Mouse (Mus musculus): ENCODE results near the gene Trappc4. TPM values are rescaled to one million over a fixed set of nuclear protein-coding genes. Genes with fewer than 3 reads are reported as not detected.
"Not testable (repeated sequence)": the region's sequence is repeated elsewhere in the genome, so short reads cannot be mapped to it uniquely, and the experiment has no call there.

The Trappc4 gene
- total RNA-seq, 2 experiments from 2014 or later: 68.5 to 74.8 TPM

DNA sequence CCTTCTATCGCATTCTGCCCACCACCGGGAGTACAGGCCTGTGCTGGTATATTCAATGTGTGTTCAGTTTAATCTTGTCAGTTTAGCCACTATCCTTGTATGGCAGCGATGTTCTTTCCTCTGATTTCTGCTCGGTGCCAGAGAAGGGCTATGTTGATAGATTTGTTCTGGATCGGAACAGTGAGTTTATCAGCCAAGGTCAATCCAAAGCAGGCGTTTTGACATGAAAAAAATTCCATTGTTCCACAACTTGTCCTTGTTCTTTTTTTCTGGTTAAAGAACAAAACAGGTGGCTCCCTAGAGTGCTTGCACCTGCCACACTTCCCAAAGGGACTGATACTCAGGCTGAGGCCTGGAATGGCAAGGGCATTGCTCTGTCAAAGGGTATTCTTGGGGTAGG is 31.3 kb downstream of the Trappc4 start:
- no peak for DNase-seq (ENCODE audit: low spot score in 2 of 2)
- intact Hi-C loops (cut with DNase I): no loop called here

DNA sequence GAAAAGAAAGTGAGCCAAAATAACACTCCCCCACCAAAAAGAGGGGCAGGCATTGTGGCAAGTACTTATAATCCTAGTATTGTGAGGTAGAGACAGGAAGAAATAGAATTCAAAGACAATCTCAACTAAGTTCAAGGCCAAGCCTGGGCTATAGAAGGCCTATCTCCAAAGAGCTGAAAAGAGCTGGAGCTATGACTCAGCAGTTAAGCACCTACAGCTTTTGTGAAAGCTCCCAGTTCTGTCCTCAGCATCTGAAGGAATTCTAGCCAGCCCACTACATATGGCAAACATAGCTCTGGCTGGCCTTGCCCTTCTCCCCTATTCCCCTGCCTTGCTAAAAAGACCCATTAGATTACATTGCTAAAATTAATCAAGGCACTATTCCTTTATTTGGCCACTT is 34.0 kb downstream of the Trappc4 start:
- intact Hi-C loops (cut with DNase I): no loop called here
- no peak for DNase-seq (ENCODE audit: low spot score in 2 of 2)

DNA sequence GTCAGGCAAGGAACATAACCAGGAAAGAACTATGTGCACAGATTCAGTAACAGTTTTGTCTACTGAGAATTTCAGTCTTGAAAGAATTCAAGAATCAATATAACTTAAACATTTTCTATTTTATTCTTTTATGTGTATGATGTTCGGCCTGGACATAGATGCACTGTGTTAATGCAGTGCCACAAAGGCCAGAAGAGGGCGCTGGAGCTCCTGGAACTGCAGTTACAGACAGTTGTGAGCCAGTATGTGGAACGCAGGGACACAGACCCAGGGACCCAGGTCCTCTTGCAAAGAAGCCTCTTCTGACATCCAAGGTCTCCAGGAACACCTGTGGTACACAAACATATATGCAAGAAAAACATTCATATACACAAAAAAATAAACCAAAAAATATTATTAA is 42.9 kb downstream of the Trappc4 start:
- DNase-seq (ENCODE audit: low spot score in 2 of 2): no peak
- intact Hi-C loops (cut with DNase I): no loop called here

DNA sequence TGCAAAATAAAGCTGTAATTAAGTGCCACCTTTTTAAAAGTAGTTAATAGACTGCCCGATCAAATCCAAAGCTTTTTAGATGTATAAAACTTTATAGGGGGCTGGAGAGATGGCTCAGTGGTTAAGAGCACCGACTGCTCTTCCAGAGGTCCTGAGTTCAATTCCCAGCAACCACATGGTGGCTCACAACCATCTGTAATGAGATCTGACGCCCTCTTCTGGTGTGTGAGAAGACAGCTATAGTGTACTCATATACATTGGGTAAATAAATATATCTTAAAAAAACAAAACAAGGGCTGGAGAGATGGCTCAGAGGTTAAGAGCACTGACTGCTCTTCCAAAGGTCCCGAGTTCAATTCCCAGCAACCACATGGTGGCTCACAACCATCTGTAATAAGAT is 45.5 kb downstream of the Trappc4 start:
- intact Hi-C loops (cut with DNase I); DNase-seq (ENCODE audit: low spot score in 2 of 2): not testable (repeated sequence)

DNA sequence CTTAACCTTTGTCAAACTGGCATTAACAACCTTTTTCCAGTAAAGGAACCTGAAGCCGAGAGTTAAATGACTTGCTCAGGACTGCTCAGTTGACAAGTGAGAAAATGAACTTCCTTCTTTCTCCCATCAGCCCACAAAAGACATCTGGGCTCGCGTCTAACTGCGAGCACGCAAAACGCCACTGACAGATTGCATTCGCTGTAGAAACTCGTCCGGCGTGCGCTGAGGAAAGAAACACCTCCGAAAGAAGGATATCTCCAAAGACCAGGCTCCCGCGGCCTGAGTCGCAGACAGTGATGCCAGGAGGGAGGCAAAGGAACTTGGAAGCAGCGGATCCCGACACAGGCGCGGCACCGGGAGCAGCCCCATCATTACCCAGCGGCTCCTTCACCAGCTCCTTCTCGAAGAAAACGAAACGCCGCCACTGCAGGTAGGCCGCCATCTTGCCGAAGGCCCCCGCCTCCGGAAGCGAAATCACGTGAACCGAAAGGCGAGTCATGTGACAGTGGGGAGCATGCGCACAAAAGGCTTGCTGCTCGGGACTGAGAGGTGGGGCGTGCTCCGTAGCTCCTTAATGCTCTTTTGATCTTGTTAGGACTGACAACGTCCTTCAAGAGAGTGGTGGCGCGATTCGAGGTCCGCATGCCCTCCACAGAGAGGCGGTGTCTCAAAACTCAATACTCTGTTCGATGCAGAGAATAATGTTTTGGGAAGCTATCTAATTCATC is 46.0 kb downstream of the Trappc4 start, which contains the start of gene Vps11:
TSS of gene Vps11 (minus strand) at position 481 of the 728 bp plus-strand sequence.
- intact Hi-C loops (cut with DNase I): no loop called here

DNA sequence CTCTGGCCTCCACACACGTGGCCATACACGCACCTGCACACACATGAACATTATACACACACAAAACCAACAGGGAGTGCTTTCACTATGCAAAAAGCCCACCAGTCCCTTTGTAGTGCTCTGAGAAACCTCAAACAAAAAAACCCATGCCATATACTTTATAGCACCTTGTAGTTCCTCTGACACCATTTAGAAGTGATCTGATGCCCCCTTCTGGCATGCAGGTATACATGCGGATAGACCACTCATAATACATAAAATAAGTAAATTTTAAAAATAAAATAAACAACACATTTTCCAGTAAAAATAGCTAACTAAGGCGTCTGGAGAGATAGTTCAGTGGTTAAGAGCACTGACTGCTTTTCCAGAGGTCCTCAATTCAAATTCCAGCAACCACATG is 50.2 kb downstream of the Trappc4 start:
- intact Hi-C loops (cut with DNase I): no loop called here

More for the DNA sequence above, 46.0 kb downstream of the Trappc4 start, which contains the start of gene Vps11:
- peak; percentile 94 to 96 for DNase-seq (ENCODE audit: low spot score in 2 of 2)

More for the DNA sequence above, 50.2 kb downstream of the Trappc4 start:
- no peak for DNase-seq (ENCODE audit: low spot score in 2 of 2)

Small RNA genes within 50 kb of the gene (microRNA-seq; reads per million reads assigned to microRNA genes)
- 1.6 to 1.7 reads per million in 2 experiments for gene Mir7085

Other genes starting within 250 kb of the Trappc4 start
- gene Cbl, start 173.6 kb downstream of the Trappc4 start, total RNA-seq (2021): 10 to 100 TPM; 44.9 to 48.9 TPM
- 1 to 10 TPM; 1.2 to 1.4 TPM for gene Ccdc153, start 166.9 kb downstream of the Trappc4 start, total RNA-seq (2021)
- gene Pdzd3, start 156.1 kb downstream of the Trappc4 start, total RNA-seq (2021): under 1 TPM; 0.53 to 0.82 TPM
- 10 to 100 TPM; 11.4 to 11.6 TPM for gene Nlrx1, start 139.0 kb downstream of the Trappc4 start, total RNA-seq (2021)
- 10 to 100 TPM; 62.2 to 67.9 TPM for gene Abcg4, start 119.0 kb downstream of the Trappc4 start, total RNA-seq (2021)
- 10 to 100 TPM; 22.6 to 27.7 TPM for gene Hinfp, start 101.9 kb downstream of the Trappc4 start, total RNA-seq (2021)
- gene C2cd2l, start 87.3 kb downstream of the Trappc4 start, total RNA-seq (2021): 100 to 1,000 TPM; 177 to 213 TPM
- gene Dpagt1, start 81.6 kb downstream of the Trappc4 start, total RNA-seq (2021): 10 to 100 TPM; 14.8 to 14.9 TPM
- gene H2afx, start 72.9 kb downstream of the Trappc4 start, total RNA-seq (2021): 10 to 100 TPM; 59.8 to 66.2 TPM
- 10 to 100 TPM; 18.3 to 20.2 TPM for gene Hmbs, start 63.4 kb downstream of the Trappc4 start, total RNA-seq (2021)
- 10 to 100 TPM; 44.2 to 44.6 TPM for gene Vps11, start 45.9 kb downstream of the Trappc4 start, total RNA-seq (2021)
- 100 to 1,000 TPM; 100 to 101 TPM for gene Hyou1, start 28.1 kb downstream of the Trappc4 start, total RNA-seq (2021)
- gene Slc37a4, start 10.7 kb downstream of the Trappc4 start, total RNA-seq (2021): 10 to 100 TPM; 35.8 to 45.1 TPM
- 100 to 1,000 TPM; 572 to 612 TPM for gene Rps25, start 461 bp downstream of the Trappc4 start, total RNA-seq (2021)
- 10 to 100 TPM; 16.2 to 21.2 TPM for gene Ccdc84, start 11.0 kb upstream of the Trappc4 start, total RNA-seq (2021)
- gene Foxr1, start 33.5 kb upstream of the Trappc4 start, total RNA-seq (2021): not detected
- not detected for gene Upk2, start 47.4 kb upstream of the Trappc4 start, total RNA-seq (2021)
- gene Bcl9l, start 75.2 kb upstream of the Trappc4 start, total RNA-seq (2021): 10 to 100 TPM; 76.2 to 84.8 TPM
- not detected for gene Cxcr5, start 154.3 kb upstream of the Trappc4 start, total RNA-seq (2021)
- 100 to 1,000 TPM; 110 to 112 TPM for gene Ddx6, start 197.3 kb upstream of the Trappc4 start, total RNA-seq (2021)